Mouse (Mus musculus) embryonic fibroblast, embryonic 13.5 days (primary cell): ENCODE measurements at regions not wholly inside any gene's neighbourhood (a gene's known extent, or its start where the extent isn't known, plus 50 kb on each side); places are given as distances from the start of the nearest gene placed in this dataset.

ENCODE experiments used
- CTCF ChIP-seq: IDR thresholded peaks from 2 replicates; pipeline ENCODE4 v1.5.1; 2011; ENCODE audit warnings: mild to moderate bottlenecking, control low read depth, low read length, moderate library complexity, borderline replicate concordance; ENCODE audit not compliant: insufficient read depth
- POLR2A ChIP-seq: IDR thresholded peaks from 2 replicates; pipeline ENCODE4 v1.6.1; 2011; ENCODE audit warnings: low read depth, mild to moderate bottlenecking, control low read depth, low read length, moderate library complexity

GRCm38 (mm10) chr17:4791873-4792272 is 202.3 kb upstream of the Arid1b start:
- TF ChIP-seq POLR2A (no peak), CTCF (no peak)
